ENCODE assay signal across 26 mouse cellular contexts in genomic region chr12:94636555-94636954, GRCm38 (mm10).
DNase-seq lines count a peak whose midpoint lies in the region; ATAC-seq lines count a peak whose summit lies in the region.
"Had no signal": no experiment of that assay in that cellular context is flagged by ENCODE, and none has a peak within 500 bp of the region (broad histone marks: within the 10 kb centered on the region; RNA-seq: fewer than 3 reads in every experiment).

No protein-coding gene starts in this region.

- H3K27me3 ChIP-seq in forebrain, embryonic 13.5 days, result no peaks in the 10 kb centered on the region
- H3K27me3 ChIP-seq in forebrain, embryonic 15.5 days, result no peaks in the 10 kb centered on the region
- no peaks in the 10 kb centered on the region for H3K27me3 ChIP-seq in neural tube, embryonic 12.5 days (replicated peaks)
- no peaks in the 10 kb centered on the region for H3K27me3 ChIP-seq in neural tube, embryonic 15.5 days (replicated peaks)
- H3K27me3 ChIP-seq: embryonic facial prominence, embryonic 13.5 days; heart, embryonic 12.5 days; heart, embryonic 15.5 days; hindbrain, embryonic 13.5 days; intestine, embryonic 15.5 days had no signal

- peak; percentile 3 for DNase-seq in embryo, embryonic 9.5 days (ENCODE audit: extremely low spot score)
- DNase-seq in embryo, embryonic 10 days (ENCODE audit: low spot score), result no peak
- DNase-seq: adrenal gland, adult 8-10 months; adrenal gland, postnatal 25 days; cerebellum, adult 18-20 months; cerebellum, adult 9-10 months; cerebellum, postnatal 14 days; gastrocnemius, postnatal 25 days; heart, adult 18-20 months; heart, postnatal 10 days; heart, postnatal 36 days; kidney, adult 11 months had no signal

- no peaks in the 10 kb centered on the region for H3K9me3 ChIP-seq in forebrain, embryonic 13.5 days (replicated peaks)
- H3K9me3 ChIP-seq in forebrain, embryonic 15.5 days, result no peaks in the 10 kb centered on the region
- no peaks in the 10 kb centered on the region for H3K9me3 ChIP-seq in neural tube, embryonic 12.5 days
- H3K9me3 ChIP-seq in neural tube, embryonic 15.5 days (replicated peaks), result no peaks in the 10 kb centered on the region
- H3K9me3 ChIP-seq: embryonic facial prominence, embryonic 10.5 days; embryonic facial prominence, embryonic 13.5 days; heart, embryonic 12.5 days; heart, embryonic 15.5 days; hindbrain, embryonic 10.5 days; hindbrain, embryonic 13.5 days; intestine, embryonic 15.5 days had no signal

- no peak overlapping the region for H3K9ac ChIP-seq in forebrain, embryonic 13.5 days
- H3K9ac ChIP-seq in forebrain, embryonic 15.5 days (replicated peaks), result no peak overlapping the region
- H3K9ac ChIP-seq in neural tube, embryonic 12.5 days, result no peak overlapping the region
- no peak overlapping the region for H3K9ac ChIP-seq in neural tube, embryonic 15.5 days (replicated peaks)
- H3K9ac ChIP-seq: embryonic facial prominence, embryonic 13.5 days; heart, embryonic 12.5 days; heart, embryonic 15.5 days; hindbrain, embryonic 13.5 days; intestine, embryonic 15.5 days had no signal

- H3K27ac ChIP-seq in forebrain, embryonic 13.5 days, result no peak overlapping the region
- H3K27ac ChIP-seq in forebrain, embryonic 15.5 days (replicated peaks), result no peak overlapping the region
- H3K27ac ChIP-seq in neural tube, embryonic 12.5 days, result no peak overlapping the region
- no peak overlapping the region for H3K27ac ChIP-seq in neural tube, embryonic 15.5 days (replicated peaks)
- H3K27ac ChIP-seq: embryonic facial prominence, embryonic 10.5 days; embryonic facial prominence, embryonic 13.5 days; heart, embryonic 15.5 days; hindbrain, embryonic 10.5 days; hindbrain, embryonic 13.5 days; intestine, embryonic 15.5 days had no signal

- H3K4me3 ChIP-seq in forebrain, embryonic 13.5 days, result no peak overlapping the region
- no peak overlapping the region for H3K4me3 ChIP-seq in forebrain, embryonic 15.5 days
- H3K4me3 ChIP-seq in neural tube, embryonic 12.5 days, result no peak overlapping the region
- no peak overlapping the region for H3K4me3 ChIP-seq in neural tube, embryonic 15.5 days (replicated peaks)
- H3K4me3 ChIP-seq: embryonic facial prominence, embryonic 10.5 days; embryonic facial prominence, embryonic 13.5 days; erythroblast, embryonic 14.5 days; heart, embryonic 12.5 days; heart, embryonic 15.5 days; hindbrain, embryonic 10.5 days; hindbrain, embryonic 13.5 days; intestine, embryonic 15.5 days had no signal

- H3K36me3 ChIP-seq in forebrain, embryonic 13.5 days (ENCODE audit: poor library complexity, severe bottlenecking), result no peaks in the 10 kb centered on the region
- no peaks in the 10 kb centered on the region for H3K36me3 ChIP-seq in forebrain, embryonic 15.5 days
- H3K36me3 ChIP-seq in neural tube, embryonic 12.5 days, result no peaks in the 10 kb centered on the region
- H3K36me3 ChIP-seq in neural tube, embryonic 15.5 days, result no peaks in the 10 kb centered on the region
- H3K36me3 ChIP-seq: embryonic facial prominence, embryonic 10.5 days; embryonic facial prominence, embryonic 13.5 days; heart, embryonic 12.5 days; heart, embryonic 15.5 days; hindbrain, embryonic 10.5 days; hindbrain, embryonic 13.5 days; intestine, embryonic 15.5 days had no signal

- H3K4me1 ChIP-seq in forebrain, embryonic 13.5 days, result peaks cover 6% of the 10 kb centered on the region; the same call in 1 of the 2 replicates
- H3K4me1 ChIP-seq in forebrain, embryonic 15.5 days, result 0 out of 2 replicates have a peak, but pooled peaks cover 5% of the 10 kb centered on the region
- H3K4me1 ChIP-seq in neural tube, embryonic 12.5 days, result no peaks in the 10 kb centered on the region
- no peaks in the 10 kb centered on the region for H3K4me1 ChIP-seq in neural tube, embryonic 15.5 days
- H3K4me1 ChIP-seq: embryonic facial prominence, embryonic 10.5 days; embryonic facial prominence, embryonic 13.5 days; heart, embryonic 12.5 days; heart, embryonic 15.5 days; hindbrain, embryonic 13.5 days; intestine, embryonic 15.5 days had no signal

- whole genome bisulfite sequencing in forebrain, embryonic 13.5 days, result 26% methylated on average over 1 of the region's 1 CpGs
- 10% methylated on average over 1 of the region's 1 CpGs for WGBS in forebrain, embryonic 15.5 days
- 41% methylated on average over 1 of the region's 1 CpGs for WGBS in neural tube, embryonic 12.5 days
- WGBS in neural tube, embryonic 15.5 days, result 26% methylated on average over 1 of the region's 1 CpGs

- peak; percentile 51; the same call in 1 of the 2 replicates for ATAC-seq in forebrain, embryonic 13.5 days
- ATAC-seq in forebrain, embryonic 15.5 days (replicated peaks), result no peak
- 0 out of 2 replicates have a peak, but pooled peaks have one; percentile 41 for ATAC-seq in neural tube, embryonic 12.5 days (ENCODE audit: low FRiP score, low read depth)
- ATAC-seq in neural tube, embryonic 15.5 days (ENCODE audit: low FRiP score), result no peak
- ATAC-seq: activated CD4-positive, CD25-positive, alpha-beta regulatory T cell, adult 4 months; hindbrain, embryonic 16.5 days; intestine, embryonic 15.5 days had no signal

- no peak overlapping the region for H3K4me2 ChIP-seq in forebrain, embryonic 13.5 days
- H3K4me2 ChIP-seq in forebrain, embryonic 15.5 days (replicated peaks), result no peak overlapping the region
- no peak overlapping the region for H3K4me2 ChIP-seq in neural tube, embryonic 12.5 days (replicated peaks)
- no peak overlapping the region for H3K4me2 ChIP-seq in neural tube, embryonic 15.5 days
- H3K4me2 ChIP-seq: embryonic facial prominence, embryonic 13.5 days; heart, embryonic 12.5 days; heart, embryonic 15.5 days; hindbrain, embryonic 13.5 days; intestine, embryonic 15.5 days had no signal

Comparison
In these comparisons a context has a peak if more than half of its experiments do, and no peak if none do; other contexts are left out.
1. ATAC-seq: peak in forebrain, embryonic 13.5 days (single experiment) and neural tube, embryonic 12.5 days (single experiment); none in forebrain, embryonic 15.5 days (single experiment) and neural tube, embryonic 15.5 days (single experiment).